Mouse (Mus musculus) spleen, embryonic (tissue): ENCODE data around the gene Rad21l.
"Not testable (repeated sequence)": the region's sequence is repeated elsewhere in the genome, so short reads cannot be mapped to it uniquely, and the experiment has no call there.

ENCODE experiments used
- CTCF ChIA-PET: fragments of 350-600 bp; sonication (Branson Sonifier 250); formaldehyde crosslinking; loops from one replicate; lab custom pipeline; 2022; lab: Charles Lee

Gene Rad21l

GRCm38 (mm10) chr2:151629310-151629709 lies 39.0 kb downstream of the Rad21l start:
- CTCF ChIA-PET = no interaction called here

DNA sequence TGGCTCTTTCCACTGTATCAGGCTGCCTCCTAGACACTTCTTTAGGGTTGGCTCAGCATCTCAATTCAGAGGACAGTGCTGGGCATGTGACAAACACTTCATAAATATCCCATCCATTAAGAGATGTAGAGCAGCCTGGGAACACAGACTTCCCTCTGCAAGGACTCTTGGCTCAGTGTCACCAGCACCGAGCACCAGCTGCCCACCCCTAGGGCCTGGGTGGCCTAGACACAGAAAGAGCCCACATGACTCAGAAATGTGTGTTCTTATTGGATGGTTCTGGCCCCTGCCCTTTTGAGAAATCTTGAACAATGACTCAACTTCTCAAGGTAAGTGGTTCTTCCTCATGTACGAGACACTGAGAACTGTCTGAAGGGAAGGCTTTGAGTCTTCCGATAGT lies 40.3 kb downstream of the Rad21l start:
- CTCF ChIA-PET = no interaction called here

DNA sequence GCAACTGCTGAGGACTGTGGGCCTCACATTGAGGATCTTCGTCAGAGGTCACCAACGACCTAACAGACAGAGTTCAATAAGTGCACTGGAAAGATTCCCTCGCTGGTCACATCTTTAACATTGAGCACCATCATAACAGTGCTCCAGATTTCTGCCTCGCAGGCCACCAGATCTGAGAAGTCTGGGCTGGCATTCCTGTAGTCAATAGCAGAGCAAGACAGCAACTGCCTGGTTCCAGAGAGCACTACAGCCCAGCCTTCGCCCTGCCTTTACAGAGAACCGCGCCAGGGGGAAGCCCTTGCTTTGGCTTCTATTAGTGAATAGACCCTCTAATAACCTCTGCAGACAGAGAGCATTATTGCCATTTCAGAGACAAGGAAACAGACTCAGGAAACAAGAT lies 42.0 kb downstream of the Rad21l start:
- CTCF ChIA-PET = no interaction called here

- CTCF ChIA-PET = no interaction called here
Observed at GRCm38 (mm10) chr2:151623776-151624175, 44.6 kb downstream of the Rad21l start.

DNA sequence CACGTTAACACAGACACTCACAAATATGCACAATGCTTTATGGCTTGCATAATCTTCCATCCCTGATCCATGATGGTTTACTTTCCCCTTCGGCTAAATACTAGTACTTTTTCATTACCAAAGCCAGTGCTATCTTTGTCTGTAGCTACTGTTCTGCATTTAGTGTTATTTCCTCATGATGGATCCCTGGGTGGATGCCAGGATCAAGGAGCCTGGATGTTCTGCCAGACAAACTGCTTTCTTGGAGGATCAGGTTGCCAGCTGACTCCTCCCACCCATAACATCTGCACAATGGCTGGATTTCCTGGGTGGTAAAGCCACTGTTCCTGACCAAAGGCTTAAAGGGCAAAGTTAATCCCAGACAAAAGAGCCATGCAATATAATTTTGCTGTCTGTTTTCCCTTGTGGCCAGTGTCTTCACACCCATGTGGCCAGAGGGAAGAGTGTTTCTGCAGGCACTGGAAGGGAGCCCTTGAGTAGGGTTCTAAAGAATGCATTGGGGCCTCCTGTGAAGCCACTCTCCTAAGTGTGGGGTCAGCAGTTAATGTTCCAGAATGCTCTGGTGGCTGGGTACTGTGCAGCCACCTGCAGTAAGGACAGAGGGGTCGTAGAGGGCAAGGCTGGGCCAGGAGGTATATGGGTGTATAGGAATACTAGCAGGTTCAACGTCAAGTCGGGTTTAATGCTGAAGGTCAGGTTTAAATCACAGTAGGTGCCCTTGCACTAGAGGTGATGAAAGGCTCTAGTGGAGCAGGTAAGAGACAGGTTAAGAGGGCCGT lies 51.6 kb downstream of the Rad21l start:
- CTCF ChIA-PET = no interaction called here

- CTCF ChIA-PET = not testable (repeated sequence)
Observed at GRCm38 (mm10) chr2:151615779-151616178, 52.6 kb downstream of the Rad21l start.

DNA sequence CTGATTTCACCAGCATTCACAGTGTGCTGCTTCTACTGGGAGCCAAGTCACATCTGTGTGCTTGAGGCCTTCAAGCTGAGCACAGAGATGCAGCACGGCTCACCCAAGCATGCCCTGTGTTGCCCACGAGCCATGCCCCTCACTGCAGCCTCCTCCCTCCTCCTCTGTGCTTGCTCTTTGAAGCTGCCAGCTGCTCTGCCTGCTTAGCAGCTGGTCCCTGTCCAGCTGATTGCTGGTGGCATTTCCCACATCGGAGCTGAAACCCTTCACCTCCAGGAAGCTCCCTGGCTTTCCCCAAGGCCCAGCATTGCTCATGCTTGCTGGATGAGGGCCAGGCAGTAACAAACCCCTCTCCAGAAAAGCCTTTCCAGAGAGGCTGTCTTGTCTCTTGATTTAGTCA lies 58.4 kb downstream of the Rad21l start:
- CTCF ChIA-PET = no interaction called here

- CTCF ChIA-PET = no interaction called here
Observed at GRCm38 (mm10) chr2:151608435-151608834, 59.9 kb downstream of the Rad21l start.

DNA sequence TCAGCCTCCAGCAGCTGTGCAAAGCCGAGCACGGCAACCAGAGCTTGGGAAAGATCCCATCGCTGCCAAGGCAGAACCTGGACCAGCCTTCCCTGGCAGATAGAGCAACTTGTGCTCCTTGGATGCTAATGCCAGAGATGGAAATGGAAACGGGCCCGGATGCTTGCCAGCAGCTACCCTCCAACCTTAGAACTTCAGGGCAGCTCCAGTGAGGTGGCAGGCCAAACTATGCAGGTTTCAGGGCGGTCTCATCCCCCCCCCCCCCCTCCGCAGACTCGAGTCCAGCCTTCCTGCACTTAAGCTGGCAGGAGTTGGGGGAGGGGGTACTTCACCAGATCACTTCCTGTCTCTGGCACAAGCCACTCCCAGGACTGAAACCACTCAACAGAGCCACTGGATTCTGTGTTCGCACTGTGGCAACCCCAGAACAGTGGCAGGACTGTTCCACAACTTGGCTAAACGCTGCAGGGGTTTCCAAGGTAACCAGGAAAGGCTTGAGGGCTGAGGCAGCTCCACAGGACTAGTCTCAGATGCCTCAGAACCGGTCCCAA lies 62.8 kb downstream of the Rad21l start:
- CTCF ChIA-PET = no interaction called here

DNA sequence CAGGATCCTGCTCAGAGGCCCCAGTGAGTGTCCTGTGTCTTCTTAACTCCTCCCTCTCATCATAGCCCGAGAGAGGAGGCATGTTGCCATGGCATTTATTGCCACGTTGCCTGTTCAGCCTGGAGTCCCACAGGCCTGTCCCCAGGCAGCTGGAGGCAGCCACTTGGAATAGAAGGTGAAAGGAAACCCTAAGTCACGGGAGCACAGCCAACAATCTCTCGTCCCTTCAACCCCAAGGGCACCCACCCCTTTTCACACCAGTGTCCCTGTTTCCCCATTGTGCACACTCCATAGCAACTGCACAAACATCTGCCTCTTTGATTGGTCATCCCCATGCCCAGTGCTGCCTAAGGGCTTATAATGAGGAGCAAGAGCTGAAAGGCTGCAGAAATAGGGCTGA lies 64.7 kb downstream of the Rad21l start:
- CTCF ChIA-PET = no interaction called here

GRCm38 (mm10) chr2:151602106-151602505 lies 66.2 kb downstream of the Rad21l start:
- CTCF ChIA-PET = no interaction called here

DNA sequence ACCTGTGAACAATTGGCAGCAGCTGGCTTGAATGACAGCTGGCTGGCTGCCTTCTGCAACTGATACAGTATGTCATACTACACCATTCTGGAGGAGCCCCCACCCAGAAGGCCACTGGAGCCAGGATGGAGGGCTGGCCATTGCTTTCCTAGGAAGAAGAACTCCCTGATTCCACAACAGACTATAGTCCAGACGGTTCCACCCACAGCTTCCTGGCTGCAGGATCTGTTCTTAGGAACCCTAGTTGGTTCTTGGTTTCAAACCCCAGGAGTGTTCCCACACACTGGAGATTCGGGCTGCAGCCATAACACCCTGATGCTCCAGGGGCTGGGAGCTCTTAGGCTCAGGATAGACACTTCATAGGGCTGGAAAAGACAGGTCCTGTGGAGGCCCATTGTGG lies 70.3 kb downstream of the Rad21l start:
- CTCF ChIA-PET = no interaction called here
